Mouse (Mus musculus): ENCODE measurements at regions not wholly inside any gene's neighbourhood (a gene's known extent, or its start where the extent isn't known, plus 50 kb on each side); places are given as distances from the start of the nearest gene placed in this dataset.

- TF ChIP-seq GATA1 (IDR thresholded peaks at IDR 0.05; ENCODE audit: borderline replicate concordance, low read length), result no peak
- no peak for TF ChIP-seq FLI1 (IDR thresholded peaks at IDR 0.05; ENCODE audit: low read length)
- Histone ChIP-seq H3K27me3 (replicated peaks) (peaks cover 2% of the 10 kb centered on the region), H3K4me1 (peaks cover 20% of the 10 kb centered on the region), H3K9me3 (no peaks in the 10 kb centered on the region), H3K4me3 (replicated peaks) (no peak overlapping the region), H3K36me3 (replicated peaks; ENCODE audit: low read length) (no peaks in the 10 kb centered on the region)
These were observed 120.4 kb upstream of the Usp24 start for GRCm38 (mm10) chr4:106195497-106196166.

GRCm38 (mm10) chr4:106199833-106200232, 116.2 kb upstream of the Usp24 start:
- no peak for TF ChIP-seq FLI1 (IDR thresholded peaks at IDR 0.05; ENCODE audit: low read length)
- TF ChIP-seq GATA1 (IDR thresholded peaks at IDR 0.05; ENCODE audit: borderline replicate concordance, low read length), result no peak
- peaks cover 14% of the 10 kb centered on the region for H3K4me1 ChIP-seq
- no peak overlapping the region for H3K4me3 ChIP-seq (replicated peaks)
- H3K36me3 ChIP-seq (replicated peaks; ENCODE audit: low read length), result no peaks in the 10 kb centered on the region
- no peaks in the 10 kb centered on the region for H3K9me3 ChIP-seq
- no peaks in the 10 kb centered on the region for H3K27me3 ChIP-seq (replicated peaks)

- Histone ChIP-seq H3K27me3 (replicated peaks) (no peaks in the 10 kb centered on the region), H3K4me1 (peaks cover 14% of the 10 kb centered on the region), H3K9me3 (no peaks in the 10 kb centered on the region), H3K36me3 (replicated peaks; ENCODE audit: low read length) (no peaks in the 10 kb centered on the region), H3K4me3 (replicated peaks) (no peak overlapping the region)
- TF ChIP-seq GATA1 (IDR thresholded peaks at IDR 0.05; ENCODE audit: borderline replicate concordance, low read length) (no peak), FLI1 (IDR thresholded peaks at IDR 0.05; ENCODE audit: low read length) (no peak)
These were observed 115.8 kb upstream of the Usp24 start for GRCm38 (mm10) chr4:106200241-106200640.

GRCm38 (mm10) chr4:106202554-106202953, 113.5 kb upstream of the Usp24 start:
- Histone ChIP-seq H3K36me3 (replicated peaks; ENCODE audit: low read length) (no peaks in the 10 kb centered on the region), H3K27me3 (replicated peaks) (no peaks in the 10 kb centered on the region), H3K4me3 (replicated peaks) (no peak overlapping the region), H3K4me1 (peaks cover 2% of the 10 kb centered on the region; the same call in 1 of the 2 replicates), H3K9me3 (no peaks in the 10 kb centered on the region)
- TF ChIP-seq GATA1 (IDR thresholded peaks at IDR 0.05; ENCODE audit: borderline replicate concordance, low read length) (no peak), FLI1 (IDR thresholded peaks at IDR 0.05; ENCODE audit: low read length) (no peak)

GRCm38 (mm10) chr4:106205200-106205599, 110.8 kb upstream of the Usp24 start:
- no peak for TF ChIP-seq FLI1 (IDR thresholded peaks at IDR 0.05; ENCODE audit: low read length)
- no peak for TF ChIP-seq GATA1 (IDR thresholded peaks at IDR 0.05; ENCODE audit: borderline replicate concordance, low read length)
- Histone ChIP-seq H3K4me1 (0 out of 2 replicates have a peak, but pooled peaks cover 3% of the 10 kb centered on the region), H3K4me3 (replicated peaks) (no peak overlapping the region)

GRCm38 (mm10) chr4:106206023-106206422, 110.0 kb upstream of the Usp24 start:
- no peak for TF ChIP-seq GATA1 (IDR thresholded peaks at IDR 0.05; ENCODE audit: borderline replicate concordance, low read length)
- TF ChIP-seq FLI1 (IDR thresholded peaks at IDR 0.05; ENCODE audit: low read length), result no peak
- Histone ChIP-seq H3K9me3 (no peaks in the 10 kb centered on the region), H3K4me3 (replicated peaks) (no peak overlapping the region), H3K4me1 (0 out of 2 replicates have a peak, but pooled peaks cover 3% of the 10 kb centered on the region), H3K36me3 (replicated peaks; ENCODE audit: low read length) (peaks cover 6% of the 10 kb centered on the region), H3K27me3 (replicated peaks) (peaks cover 2% of the 10 kb centered on the region)

More at GRCm38 (mm10) chr4:106205200-106205599, 110.8 kb upstream of the Usp24 start:
- H3K36me3 ChIP-seq (replicated peaks; ENCODE audit: low read length), result peaks cover 6% of the 10 kb centered on the region
- peaks cover 2% of the 10 kb centered on the region for H3K27me3 ChIP-seq (replicated peaks)
- no peaks in the 10 kb centered on the region for H3K9me3 ChIP-seq

- no peak overlapping the region for H3K4me3 ChIP-seq (replicated peaks)
- peaks cover 5% of the 10 kb centered on the region for H3K27me3 ChIP-seq (replicated peaks)
- H3K9me3 ChIP-seq, result no peaks in the 10 kb centered on the region
- peaks cover 10% of the 10 kb centered on the region for H3K36me3 ChIP-seq (replicated peaks; ENCODE audit: low read length)
- 0 out of 2 replicates have a peak, but pooled peaks cover 3% of the 10 kb centered on the region for H3K4me1 ChIP-seq
- TF ChIP-seq FLI1 (IDR thresholded peaks at IDR 0.05; ENCODE audit: low read length) (no peak), GATA1 (IDR thresholded peaks at IDR 0.05; ENCODE audit: borderline replicate concordance, low read length) (no peak)
These were observed 106.5 kb upstream of the Usp24 start for GRCm38 (mm10) chr4:106209465-106209864.

GRCm38 (mm10) chr4:106209975-106210374, 106.0 kb upstream of the Usp24 start:
- Histone ChIP-seq H3K4me1 (0 out of 2 replicates have a peak, but pooled peaks cover 3% of the 10 kb centered on the region), H3K9me3 (no peaks in the 10 kb centered on the region), H3K36me3 (replicated peaks; ENCODE audit: low read length) (peaks cover 10% of the 10 kb centered on the region), H3K27me3 (replicated peaks) (peaks cover 8% of the 10 kb centered on the region), H3K4me3 (replicated peaks) (no peak overlapping the region)
- TF ChIP-seq FLI1 (IDR thresholded peaks at IDR 0.05; ENCODE audit: low read length), result no peak
- TF ChIP-seq GATA1 (IDR thresholded peaks at IDR 0.05; ENCODE audit: borderline replicate concordance, low read length), result no peak

GRCm38 (mm10) chr4:106214170-106214569, 101.8 kb upstream of the Usp24 start:
- Histone ChIP-seq H3K4me3 (replicated peaks) (no peak overlapping the region), H3K9me3 (no peaks in the 10 kb centered on the region), H3K4me1 (peaks cover 7% of the 10 kb centered on the region; the same call in 1 of the 2 replicates), H3K27me3 (replicated peaks) (peaks cover 10% of the 10 kb centered on the region), H3K36me3 (replicated peaks; ENCODE audit: low read length) (peaks cover 11% of the 10 kb centered on the region)
- TF ChIP-seq GATA1 (IDR thresholded peaks at IDR 0.05; ENCODE audit: borderline replicate concordance, low read length) (no peak), FLI1 (IDR thresholded peaks at IDR 0.05; ENCODE audit: low read length) (no peak)

GRCm38 (mm10) chr4:106220621-106221020, 95.4 kb upstream of the Usp24 start:
- no peaks in the 10 kb centered on the region for H3K9me3 ChIP-seq
- TF ChIP-seq GATA1 (IDR thresholded peaks at IDR 0.05; ENCODE audit: borderline replicate concordance, low read length), result no peak
- peaks cover 15% of the 10 kb centered on the region for H3K4me1 ChIP-seq
- peaks cover 11% of the 10 kb centered on the region for H3K27me3 ChIP-seq (replicated peaks)
- H3K36me3 ChIP-seq (replicated peaks; ENCODE audit: low read length), result peaks cover 14% of the 10 kb centered on the region
- H3K4me3 ChIP-seq (replicated peaks), result no peak overlapping the region

Data from megakaryocyte, embryonic 14.5 days (primary cell).